Mouse (Mus musculus) CD4-positive, CD25-positive, alpha-beta regulatory T cell, adult 2 months (primary cell): Measurements from ENCODE around the gene Gcg.

ENCODE experiments used
- DNase-seq: peaks from one replicate; pipeline ENCODE4 v3.0.0-alpha.2; 2012; ENCODE audit warnings: low read depth, low spot score

The Gcg gene

GRCm38 (mm10) chr2:62483550-62483949, at the start of gene Gcg:
Gene Gcg (minus strand): TSS chr2:62483650.
- no peak for DNase-seq

- no peak for DNase-seq
These were observed 47.6 kb upstream of the Gcg start for GRCm38 (mm10) chr2:62531065-62531464.

GRCm38 (mm10) chr2:62526399-62526798, 42.9 kb upstream of the Gcg start:
- DNase-seq: peak; percentile 21

GRCm38 (mm10) chr2:62517790-62518189, 34.3 kb upstream of the Gcg start:
- DNase-seq: no peak

GRCm38 (mm10) chr2:62514477-62514876, 31.0 kb upstream of the Gcg start:
- DNase-seq: no peak

- no peak for DNase-seq
These were observed 30.0 kb upstream of the Gcg start for GRCm38 (mm10) chr2:62513477-62513876.

GRCm38 (mm10) chr2:62507130-62507529, 23.7 kb upstream of the Gcg start:
- DNase-seq: no peak

- no peak for DNase-seq
These were observed 23.0 kb upstream of the Gcg start for GRCm38 (mm10) chr2:62506441-62506840.

- DNase-seq: no peak
These were observed 20.9 kb upstream of the Gcg start for GRCm38 (mm10) chr2:62504269-62504796.

- DNase-seq: no peak
These were observed 19.9 kb upstream of the Gcg start for GRCm38 (mm10) chr2:62503326-62503725.

- no peak for DNase-seq
These were observed 19.1 kb upstream of the Gcg start for GRCm38 (mm10) chr2:62502516-62502915.

- DNase-seq: no peak
These were observed 15.4 kb upstream of the Gcg start for GRCm38 (mm10) chr2:62498821-62499220.

- no peak for DNase-seq
These were observed 14.6 kb upstream of the Gcg start for GRCm38 (mm10) chr2:62498086-62498485.

- no peak for DNase-seq
These were observed 14.0 kb upstream of the Gcg start for GRCm38 (mm10) chr2:62497333-62498002.

- no peak for DNase-seq
These were observed 12.0 kb upstream of the Gcg start for GRCm38 (mm10) chr2:62495407-62495806.

- DNase-seq: no peak
These were observed 6.4 kb upstream of the Gcg start for GRCm38 (mm10) chr2:62489832-62490231.

GRCm38 (mm10) chr2:62484906-62485305, 1.5 kb upstream of the Gcg start:
- DNase-seq: peak; percentile 3

GRCm38 (mm10) chr2:62480285-62481198, 2.9 kb downstream of the Gcg start:
- no peak for DNase-seq

- no peak for DNase-seq
These were observed 13.9 kb downstream of the Gcg start for GRCm38 (mm10) chr2:62469551-62469950.

- peak; percentile 20 for DNase-seq
These were observed 20.2 kb downstream of the Gcg start for GRCm38 (mm10) chr2:62463287-62463686.

GRCm38 (mm10) chr2:62462174-62462573, 21.3 kb downstream of the Gcg start:
- no peak for DNase-seq

GRCm38 (mm10) chr2:62460815-62461450, 22.5 kb downstream of the Gcg start:
- peak; percentile 19 for DNase-seq
